Mouse (Mus musculus): ENCODE results near the gene Olfr332. TPM values are rescaled to one million over a fixed set of nuclear protein-coding genes. Genes with fewer than 3 reads are reported as not detected.

Olfr332 gene
- polyA plus RNA-seq, 1 experiment from 2014 or later, result not detected

- ATAC-seq, result no peak
- Histone ChIP-seq H3K9me3 (ENCODE audit: low read length) (no peaks in the 10 kb centered on the region), H3K27ac (ENCODE audit: low read length) (no peak overlapping the region), H3K4me3 (ENCODE audit: low read depth, low read length) (no peak overlapping the region), H3K27me3 (replicated peaks; ENCODE audit: insufficient read depth, low read length) (no peaks in the 10 kb centered on the region), H3K9ac (replicated peaks; ENCODE audit: low read depth) (no peak overlapping the region), H3K4me1 (ENCODE audit: insufficient read depth, low read depth, low read length) (no peaks in the 10 kb centered on the region), H3K4me2 (replicated peaks; ENCODE audit: low read depth, low read length) (no peak overlapping the region), H3K36me3 (ENCODE audit: insufficient read depth, low read length) (no peaks in the 10 kb centered on the region)
- 78% methylated on average over 9 of the region's 9 CpGs for WGBS
- TF ChIP-seq EP300 (IDR thresholded peaks at IDR 0.05) (no peak), CTCF (IDR thresholded peaks at IDR 0.05) (no peak)
- DNase-seq (ENCODE audit: low spot score), result no peak
Observed at GRCm38 (mm10) chr11:58498761-58499160, 6.4 kb upstream of the Olfr332 start.

- H3K27ac ChIP-seq (ENCODE audit: low read length), result no peak within 1 kb of the TSS
- no peak within 1 kb of the TSS for H3K9ac ChIP-seq (replicated peaks; ENCODE audit: low read depth)
- H3K4me1 ChIP-seq (ENCODE audit: insufficient read depth, low read depth, low read length), result no peaks in the 10 kb centered on the region
- no peak for ATAC-seq
- H3K36me3 ChIP-seq (ENCODE audit: insufficient read depth, low read length), result no peaks in the 10 kb centered on the region
- H3K4me3 ChIP-seq (ENCODE audit: low read depth, low read length), result no peak within 1 kb of the TSS
- H3K27me3 ChIP-seq (replicated peaks; ENCODE audit: insufficient read depth, low read length), result no peaks in the 10 kb centered on the region
- DNase-seq (ENCODE audit: low spot score), result no peak
- H3K9me3 ChIP-seq (ENCODE audit: low read length), result no peaks in the 10 kb centered on the region
- no peak within 1 kb of the TSS for H3K4me2 ChIP-seq (replicated peaks; ENCODE audit: low read depth, low read length)
- no peak for TF ChIP-seq CTCF (IDR thresholded peaks at IDR 0.05)
- TF ChIP-seq EP300 (IDR thresholded peaks at IDR 0.05), result no peak
Observed at GRCm38 (mm10) chr11:58462170-58462569, 30.2 kb downstream of the Olfr332 start, which contains the start of gene Olfr30. Olfr30 (minus strand) TSS chr11:58462270.

- H3K4me2 ChIP-seq (replicated peaks; ENCODE audit: low read depth, low read length), result no peak overlapping the region
- no peaks in the 10 kb centered on the region for H3K4me1 ChIP-seq (ENCODE audit: insufficient read depth, low read depth, low read length)
- 33% methylated on average over 4 of the region's 4 CpGs for WGBS
- no peak overlapping the region for H3K4me3 ChIP-seq (ENCODE audit: low read depth, low read length)
- H3K9ac ChIP-seq (replicated peaks; ENCODE audit: low read depth), result no peak overlapping the region
- no peaks in the 10 kb centered on the region for H3K9me3 ChIP-seq (ENCODE audit: low read length)
- no peaks in the 10 kb centered on the region for H3K27me3 ChIP-seq (replicated peaks; ENCODE audit: insufficient read depth, low read length)
- ATAC-seq (no peak), DNase-seq (ENCODE audit: low spot score) (no peak)
- H3K27ac ChIP-seq (ENCODE audit: low read length), result no peak overlapping the region
- no peak for TF ChIP-seq CTCF (IDR thresholded peaks at IDR 0.05)
- TF ChIP-seq EP300 (IDR thresholded peaks at IDR 0.05), result no peak
- no peaks in the 10 kb centered on the region for H3K36me3 ChIP-seq (ENCODE audit: insufficient read depth, low read length)
Observed at GRCm38 (mm10) chr11:58453592-58453991, 38.8 kb downstream of the Olfr332 start.

GRCm38 (mm10) chr11:58452759-58453158, 39.6 kb downstream of the Olfr332 start, which contains the start of gene Lypd9:
Lypd9 (minus strand) TSS chr11:58452923.
- Histone ChIP-seq H3K36me3 (ENCODE audit: insufficient read depth, low read length) (no peaks in the 10 kb centered on the region), H3K4me2 (replicated peaks; ENCODE audit: low read depth, low read length) (no peak within 1 kb of the TSS), H3K9me3 (ENCODE audit: low read length) (no peaks in the 10 kb centered on the region), H3K4me3 (ENCODE audit: low read depth, low read length) (no peak within 1 kb of the TSS), H3K27me3 (replicated peaks; ENCODE audit: insufficient read depth, low read length) (no peaks in the 10 kb centered on the region), H3K9ac (replicated peaks; ENCODE audit: low read depth) (no peak within 1 kb of the TSS), H3K4me1 (ENCODE audit: insufficient read depth, low read depth, low read length) (no peaks in the 10 kb centered on the region), H3K27ac (ENCODE audit: low read length) (no peak within 1 kb of the TSS)
- no peak for ATAC-seq
- 96% methylated on average over 9 of the region's 9 CpGs for WGBS
- no peak for DNase-seq (ENCODE audit: low spot score)
- TF ChIP-seq CTCF (IDR thresholded peaks at IDR 0.05) (no peak), EP300 (IDR thresholded peaks at IDR 0.05) (no peak)

Other genes starting within 250 kb of the Olfr332 start
- gene 4930438A08Rik, start 217.8 kb downstream of the Olfr332 start, polyA plus RNA-seq (2015; fragmentation: Nextera tagmentation; extraction: Ambion mirVana), result 0.16 and 0.17 TPM in 2 replicates
- 5.6 and 7.1 TPM in 2 replicates for gene Zfp692, start 185.5 kb downstream of the Olfr332 start, polyA plus RNA-seq (2015; fragmentation: Nextera tagmentation; extraction: Ambion mirVana)
- gene Zfp672, start 162.2 kb downstream of the Olfr332 start, polyA plus RNA-seq (2015; fragmentation: Nextera tagmentation; extraction: Ambion mirVana), result 32.0 and 34.7 TPM in 2 replicates
- 33.7 and 38.0 TPM in 2 replicates for gene Sh3bp5l, start 161.8 kb downstream of the Olfr332 start, polyA plus RNA-seq (2015; fragmentation: Nextera tagmentation; extraction: Ambion mirVana)
- not detected in 2 replicates for gene Lypd8, start 113.5 kb downstream of the Olfr332 start, polyA plus RNA-seq (2015; fragmentation: Nextera tagmentation; extraction: Ambion mirVana)
- not detected in 2 replicates for gene 1810065E05Rik, start 71.4 kb downstream of the Olfr332 start, polyA plus RNA-seq (2015; fragmentation: Nextera tagmentation; extraction: Ambion mirVana)
- not detected in 2 replicates for gene Gm12253, start 60.0 kb downstream of the Olfr332 start, polyA plus RNA-seq (2015; fragmentation: Nextera tagmentation; extraction: Ambion mirVana)
- gene Lypd9, start 39.6 kb downstream of the Olfr332 start, polyA plus RNA-seq (2015; fragmentation: Nextera tagmentation; extraction: Ambion mirVana), result not detected in 2 replicates
- not detected in 2 replicates for gene Olfr30, start 30.3 kb downstream of the Olfr332 start, polyA plus RNA-seq (2015; fragmentation: Nextera tagmentation; extraction: Ambion mirVana)
- gene Olfr331, start 10.0 kb upstream of the Olfr332 start, polyA plus RNA-seq (2015; fragmentation: Nextera tagmentation; extraction: Ambion mirVana), result not detected in 2 replicates
- not detected in 2 replicates for gene Olfr330, start 42.3 kb upstream of the Olfr332 start, polyA plus RNA-seq (2015; fragmentation: Nextera tagmentation; extraction: Ambion mirVana)
- gene Olfr329-ps, start 53.9 kb upstream of the Olfr332 start, polyA plus RNA-seq (2015; fragmentation: Nextera tagmentation; extraction: Ambion mirVana), result not detected in 2 replicates
- gene Olfr328, start 63.1 kb upstream of the Olfr332 start, polyA plus RNA-seq (2015; fragmentation: Nextera tagmentation; extraction: Ambion mirVana), result 0.07 TPM in 1 of 2 replicates, not detected in the other
- gene Olfr224, start 78.0 kb upstream of the Olfr332 start, polyA plus RNA-seq (2015; fragmentation: Nextera tagmentation; extraction: Ambion mirVana), result not detected in 2 replicates
- not detected in 2 replicates for gene Olfr325, start 85.2 kb upstream of the Olfr332 start, polyA plus RNA-seq (2015; fragmentation: Nextera tagmentation; extraction: Ambion mirVana)
- not detected in 2 replicates for gene Olfr324, start 102.6 kb upstream of the Olfr332 start, polyA plus RNA-seq (2015; fragmentation: Nextera tagmentation; extraction: Ambion mirVana)
- gene 2210407C18Rik, start 123.5 kb upstream of the Olfr332 start, polyA plus RNA-seq (2015; fragmentation: Nextera tagmentation; extraction: Ambion mirVana), result not detected in 2 replicates
- not detected in 2 replicates for gene Olfr323, start 137.9 kb upstream of the Olfr332 start, polyA plus RNA-seq (2015; fragmentation: Nextera tagmentation; extraction: Ambion mirVana)
- gene Trim58, start 147.9 kb upstream of the Olfr332 start, polyA plus RNA-seq (2015; fragmentation: Nextera tagmentation; extraction: Ambion mirVana), result 0.08 and 0.20 TPM in 2 replicates
- not detected in 2 replicates for gene Olfr322, start 166.2 kb upstream of the Olfr332 start, polyA plus RNA-seq (2015; fragmentation: Nextera tagmentation; extraction: Ambion mirVana)
- gene Olfr320, start 188.5 kb upstream of the Olfr332 start, polyA plus RNA-seq (2015; fragmentation: Nextera tagmentation; extraction: Ambion mirVana), result not detected in 2 replicates
- gene Olfr319, start 206.6 kb upstream of the Olfr332 start, polyA plus RNA-seq (2015; fragmentation: Nextera tagmentation; extraction: Ambion mirVana), result not detected in 2 replicates
- not detected in 2 replicates for gene Olfr318, start 231.5 kb upstream of the Olfr332 start, polyA plus RNA-seq (2015; fragmentation: Nextera tagmentation; extraction: Ambion mirVana)
- gene Olfr317, start 246.7 kb upstream of the Olfr332 start, polyA plus RNA-seq (2015; fragmentation: Nextera tagmentation; extraction: Ambion mirVana), result not detected in 2 replicates

Measured in lung, postnatal 0 days (tissue).